Mouse (Mus musculus) hindbrain, embryonic 12.5 days (tissue): ENCODE data around the gene Cdca3. TPM values are rescaled to one million over a fixed set of nuclear protein-coding genes. Genes with fewer than 3 reads are reported as not detected.

Source experiments
- ATAC-seq: fragments of 200-750 bp; cut with Nextera tagmentation; 2 replicates; pipeline ENCODE4 v1.8.0; 2017; ENCODE audit warnings: moderate TSS enrichment; ENCODE audit not compliant: low FRiP score
- H3K27ac ChIP-seq: fragments of 300-500 bp; sonication (generic); 2 replicates; pipeline ENCODE4 v1.5.1; 2016; ENCODE audit warnings: mild to moderate bottlenecking
- H3K27me3 ChIP-seq: fragments of 300-500 bp; sonication (generic); 2 replicates; pipeline ENCODE4 v1.6.1; 2016; ENCODE audit warnings: mild to moderate bottlenecking
- H3K36me3 ChIP-seq: fragments of 300-500 bp; sonication (generic); 2 replicates; pipeline ENCODE4 v1.6.1; 2016; ENCODE audit warnings: mild to moderate bottlenecking
- H3K4me1 ChIP-seq: fragments of 300-500 bp; sonication (generic); 2 replicates; pipeline ENCODE4 v1.6.1; 2016
- H3K4me2 ChIP-seq: fragments of 300-500 bp; sonication (generic); replicated peaks from 2 replicates; pipeline ENCODE4 v1.6.1; 2016; ENCODE audit warnings: mild to moderate bottlenecking
- H3K4me3 ChIP-seq: fragments of 300-500 bp; sonication (generic); 2 replicates; pipeline ENCODE4 v1.5.1; 2016; ENCODE audit warnings: mild to moderate bottlenecking
- H3K9ac ChIP-seq: fragments of 300-500 bp; sonication (generic); 2 replicates; pipeline ENCODE4 v1.6.1; 2016; ENCODE audit warnings: mild to moderate bottlenecking, moderate library complexity
- H3K9me3 ChIP-seq: fragments of 300-500 bp; sonication (generic); replicated peaks from 2 replicates; pipeline ENCODE4 v1.6.1; 2016; ENCODE audit warnings: mild to moderate bottlenecking
- WGBS: fragments of 180-500 bp; shearing (Covaris S2); methylation state at CpG from one replicate; pipeline ENCODE4 v1.1.7; 2016; 5-methylcytosine and 5-hydroxymethylcytosine counted together
- polyA plus RNA-seq: library from polyadenylated mRNA; unstranded; fragments of >200 nt; fragmentation: Nextera tagmentation; extraction: Ambion mirVana; gene quantifications from 2 replicates; pipeline ENCODE4 v1.2.1, GENCODE M21; 2016

Cdca3 gene
- polyA plus RNA-seq, 1 experiment from 2014 or later, result 120 TPM

DNA sequence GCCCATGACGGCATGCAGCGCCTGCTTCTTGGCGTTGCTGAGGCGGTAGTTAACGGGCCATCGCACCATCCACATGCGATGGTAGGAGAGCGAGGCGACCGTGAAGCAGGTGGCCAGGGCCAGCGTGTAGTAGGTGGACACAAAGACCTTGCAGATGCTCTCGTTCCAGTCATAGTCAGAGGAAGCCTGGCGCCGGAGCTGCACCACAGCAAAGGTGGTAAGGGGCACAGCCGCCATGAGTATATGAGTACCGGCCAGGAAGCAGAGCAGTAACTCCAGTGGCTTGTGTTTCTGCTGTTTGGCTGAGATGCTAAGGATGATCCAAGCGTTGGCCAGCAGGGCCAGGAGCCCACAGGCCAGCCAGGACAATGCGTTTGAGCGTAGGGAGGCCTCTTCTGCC is 31.9 kb downstream of the Cdca3 start:
- no peak for ATAC-seq
- no peak overlapping the region for H3K4me3 ChIP-seq
- no peaks in the 10 kb centered on the region for H3K36me3 ChIP-seq
- H3K9ac ChIP-seq, result peak overlapping the region; percentile 85; the same call in 1 of the 2 replicates
- peak overlapping the region; percentile 89; the same call in 1 of the 2 replicates for H3K4me2 ChIP-seq
- H3K27ac ChIP-seq, result peak overlapping the region; percentile 92; the same call in 1 of the 2 replicates
- peaks cover 11% of the 10 kb centered on the region; the same call in 1 of the 2 replicates for H3K27me3 ChIP-seq
- H3K4me1 ChIP-seq, result peaks cover 82% of the 10 kb centered on the region
- no peaks in the 10 kb centered on the region for H3K9me3 ChIP-seq
- WGBS, result 82% methylated on average over 19 of the region's 19 CpGs

DNA sequence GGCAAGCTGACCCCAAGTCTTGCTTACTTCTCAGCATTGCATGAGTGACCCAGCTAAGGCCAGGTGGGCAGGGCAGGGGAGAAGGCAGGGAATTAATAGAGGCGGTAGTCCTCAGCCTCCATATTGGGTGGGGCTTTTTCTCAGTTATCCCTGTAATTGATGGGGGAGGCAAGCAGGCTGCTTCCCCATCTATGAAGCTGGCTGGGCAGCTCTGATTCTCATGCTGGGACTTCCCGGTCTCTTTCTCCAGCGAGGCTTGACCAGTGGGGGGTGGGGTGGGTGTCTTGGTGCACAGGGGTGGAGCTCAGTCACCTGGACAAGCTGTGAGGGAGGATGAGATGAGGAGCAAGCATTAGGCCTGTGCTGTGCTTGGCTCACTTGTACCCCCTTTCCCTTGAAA is 32.5 kb downstream of the Cdca3 start:
- 50% methylated on average over 2 of the region's 3 CpGs for WGBS
- Histone ChIP-seq H3K4me3 (no peak overlapping the region), H3K9ac (peak overlapping the region; percentile 85; the same call in 1 of the 2 replicates), H3K36me3 (no peaks in the 10 kb centered on the region), H3K9me3 (no peaks in the 10 kb centered on the region), H3K4me1 (peaks cover 81% of the 10 kb centered on the region), H3K4me2 (peak overlapping the region; percentile 89), H3K27ac (peak overlapping the region; percentile 92; the same call in 1 of the 2 replicates), H3K27me3 (peaks cover 11% of the 10 kb centered on the region; the same call in 1 of the 2 replicates)
- no peak for ATAC-seq

DNA sequence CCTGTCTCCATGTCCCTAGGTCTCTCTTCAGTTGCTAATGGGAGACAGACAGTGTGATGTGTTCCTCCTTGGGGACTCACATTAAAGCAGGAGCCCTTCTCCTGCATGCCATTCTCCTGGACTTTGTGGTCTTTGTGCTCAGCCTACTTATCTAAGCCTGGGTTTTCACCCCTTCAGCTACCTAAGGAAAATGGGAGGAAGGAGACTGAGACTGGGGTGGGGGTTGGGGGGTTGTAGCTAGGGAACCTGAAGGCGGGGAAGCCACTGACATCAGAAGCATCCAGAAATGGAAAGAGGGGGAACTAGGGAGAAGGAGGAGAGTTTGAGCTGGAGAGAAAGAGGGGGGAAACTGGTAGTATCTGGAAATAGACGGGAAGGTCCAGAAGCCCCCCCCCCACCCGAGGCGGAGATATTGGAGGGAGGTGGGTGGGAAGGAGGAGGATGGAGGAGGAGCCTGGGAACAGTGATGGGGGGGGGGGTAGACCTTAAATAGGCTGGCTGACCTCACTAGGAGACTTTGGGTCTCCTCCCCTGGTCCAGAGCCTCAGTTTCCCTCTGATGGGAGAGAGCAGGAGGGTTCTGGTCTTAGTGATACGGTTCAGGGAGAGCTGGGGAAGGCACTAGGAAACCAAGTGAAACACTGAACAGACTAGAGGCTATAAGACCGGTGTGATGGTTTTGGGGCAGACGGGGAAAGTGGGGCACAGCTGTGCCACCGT is 33.2 kb downstream of the Cdca3 start:
- Histone ChIP-seq H3K4me2 (peak overlapping the region; percentile 89), H3K9ac (peak overlapping the region; percentile 85), H3K27ac (peak overlapping the region; percentile 92), H3K9me3 (no peaks in the 10 kb centered on the region), H3K36me3 (no peaks in the 10 kb centered on the region), H3K4me1 (peaks cover 81% of the 10 kb centered on the region), H3K4me3 (peak overlapping the region; percentile 61), H3K27me3 (peaks cover 11% of the 10 kb centered on the region; the same call in 1 of the 2 replicates)
- ATAC-seq, result no peak
- WGBS, result 16% methylated on average over 8 of the region's 8 CpGs

DNA sequence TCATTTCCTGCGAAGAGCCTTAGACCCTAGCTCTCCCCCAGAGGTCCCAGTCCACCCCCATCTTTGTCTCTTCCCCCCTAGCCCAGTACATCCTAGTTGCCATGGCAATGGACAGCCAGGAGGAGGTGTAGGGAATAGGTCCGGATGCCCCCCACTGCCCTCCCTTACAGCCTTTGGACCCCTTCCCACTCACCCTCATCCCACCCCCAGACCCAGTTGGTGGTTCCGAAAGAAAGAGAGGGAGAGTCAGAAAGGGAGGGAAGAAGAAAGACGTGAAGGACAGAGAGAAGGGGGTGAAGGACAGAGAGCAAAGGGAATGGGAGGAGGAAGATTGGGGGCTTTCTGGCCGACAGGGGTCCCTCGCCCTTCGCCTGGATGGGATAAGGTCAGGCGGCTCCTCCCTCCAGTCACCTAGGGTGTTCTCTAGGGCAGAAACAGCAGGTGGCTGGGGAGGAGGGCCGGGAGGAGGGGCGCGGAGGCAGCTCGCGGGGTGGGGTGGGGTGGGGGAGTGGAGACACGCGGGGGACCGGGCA is 33.8 kb downstream of the Cdca3 start:
- WGBS, result 0% methylated on average over 8 of the region's 16 CpGs
- H3K4me2 ChIP-seq, result peak overlapping the region; percentile 89
- H3K27ac ChIP-seq, result peak overlapping the region; percentile 92
- peaks cover 75% of the 10 kb centered on the region for H3K4me1 ChIP-seq
- H3K36me3 ChIP-seq, result no peaks in the 10 kb centered on the region
- H3K9me3 ChIP-seq, result no peaks in the 10 kb centered on the region
- peak overlapping the region; percentile 85 for H3K9ac ChIP-seq
- peaks cover 11% of the 10 kb centered on the region; the same call in 1 of the 2 replicates for H3K27me3 ChIP-seq
- ATAC-seq, result peak; percentile 27
- peak overlapping the region; percentile 61 for H3K4me3 ChIP-seq

DNA sequence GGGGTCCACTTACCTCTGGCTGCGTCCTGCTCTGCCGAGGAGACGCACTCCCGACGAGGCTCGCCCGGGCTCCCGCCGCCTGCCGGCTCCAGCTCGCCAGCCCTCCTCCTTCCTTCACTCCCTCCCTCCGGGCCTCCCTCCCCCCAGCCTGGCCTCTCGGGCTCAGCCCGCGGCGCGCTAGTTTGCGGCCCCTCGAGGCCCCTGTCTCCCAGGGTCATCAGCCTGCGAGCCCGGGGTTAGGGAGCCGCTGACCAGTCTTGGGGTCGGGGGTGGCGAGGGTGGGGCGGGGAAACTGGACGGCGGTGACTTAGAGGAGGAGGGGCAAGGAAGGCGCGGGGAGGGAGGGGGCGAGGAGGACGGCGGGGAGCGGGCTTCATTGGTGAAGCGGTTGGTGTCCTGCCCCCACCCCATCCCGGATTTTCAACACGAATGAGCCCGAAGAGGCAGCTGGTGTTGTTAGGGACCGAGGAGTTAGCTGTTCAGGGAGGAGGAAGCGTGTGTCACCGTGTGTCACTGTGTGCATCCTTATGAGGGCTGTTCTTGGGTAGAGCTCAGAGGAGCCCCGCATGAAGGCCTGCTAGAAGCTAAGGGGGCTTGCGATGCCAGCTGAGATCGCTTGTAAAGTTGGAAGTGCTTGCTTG is 34.4 kb downstream of the Cdca3 start, which contains the start of gene Gpr162:
Gpr162 (minus strand) TSS at position 326 of the 641 bp plus-strand sequence.
- peaks cover 69% of the 10 kb centered on the region for H3K4me1 ChIP-seq

DNA sequence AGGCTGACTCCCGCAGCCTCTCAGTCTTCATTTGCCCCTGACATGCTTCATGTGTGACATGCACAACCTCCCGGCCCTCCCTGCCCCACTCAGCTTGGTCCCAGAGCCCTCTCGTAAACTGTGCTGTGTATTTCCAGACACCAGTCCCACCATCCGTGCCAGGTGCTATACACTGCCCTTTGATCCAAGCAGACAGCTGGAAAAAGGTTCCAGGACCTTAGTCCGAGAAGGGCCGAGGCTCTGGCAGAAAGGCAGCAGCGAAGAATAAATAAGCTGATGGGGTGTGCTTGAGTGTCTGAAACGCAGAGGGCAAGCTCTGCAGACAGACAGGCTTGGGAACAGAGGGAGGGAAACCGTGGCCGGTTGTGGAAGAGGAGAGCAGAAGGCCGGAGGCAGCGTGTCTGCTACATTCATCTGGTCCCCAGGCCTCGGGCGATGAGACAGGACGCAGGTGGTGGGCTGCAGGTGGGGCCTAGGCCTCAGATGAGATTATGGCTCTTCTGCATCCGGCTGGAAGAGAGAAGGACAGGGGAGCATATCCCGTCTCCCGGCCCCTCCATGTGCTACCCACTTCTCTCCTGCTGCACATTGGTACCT is 36.5 kb downstream of the Cdca3 start:
- ATAC-seq, result no peak
- Histone ChIP-seq H3K4me2 (no peak overlapping the region), H3K4me3 (no peak overlapping the region), H3K9ac (no peak overlapping the region), H3K27me3 (no peaks in the 10 kb centered on the region), H3K4me1 (peaks cover 53% of the 10 kb centered on the region), H3K9me3 (no peaks in the 10 kb centered on the region), H3K27ac (peak overlapping the region; percentile 44), H3K36me3 (no peaks in the 10 kb centered on the region)
- WGBS, result 58% methylated on average over 18 of the region's 18 CpGs

More for the DNA sequence above, 34.4 kb downstream of the Cdca3 start, which contains the start of gene Gpr162:
- Histone ChIP-seq H3K27me3 (peaks cover 7% of the 10 kb centered on the region; the same call in 1 of the 2 replicates), H3K27ac (peak within 1 kb of the TSS; percentile 92), H3K9ac (peak within 1 kb of the TSS; percentile 85), H3K4me3 (peak within 1 kb of the TSS; percentile 61), H3K4me2 (peak within 1 kb of the TSS; percentile 89), H3K9me3 (no peaks in the 10 kb centered on the region), H3K36me3 (no peaks in the 10 kb centered on the region)
- ATAC-seq, result peak; percentile 63
- under 1% methylated on average over 25 of the region's 43 CpGs for WGBS

DNA sequence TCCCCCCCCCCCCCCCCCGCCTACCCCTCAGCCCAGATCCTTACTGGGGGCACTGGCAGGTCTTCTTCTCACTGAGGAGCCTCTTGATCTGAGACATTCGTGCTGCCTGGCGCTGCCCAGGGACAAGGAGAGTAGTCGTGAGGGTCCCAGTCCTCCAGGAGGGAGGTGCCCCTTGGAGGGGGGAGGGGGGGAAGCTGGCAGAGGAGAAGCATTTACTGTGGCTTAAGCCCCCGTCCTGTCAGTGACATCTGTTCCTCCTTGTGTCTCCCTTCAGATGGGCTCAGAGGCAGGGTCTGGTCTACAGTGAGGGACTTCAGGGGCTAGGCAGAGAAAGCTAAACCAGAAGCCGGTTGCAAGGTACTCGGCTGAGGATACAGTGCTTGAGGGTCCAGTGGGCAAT is 37.2 kb downstream of the Cdca3 start:
- 47% methylated on average over 6 of the region's 7 CpGs for WGBS

DNA sequence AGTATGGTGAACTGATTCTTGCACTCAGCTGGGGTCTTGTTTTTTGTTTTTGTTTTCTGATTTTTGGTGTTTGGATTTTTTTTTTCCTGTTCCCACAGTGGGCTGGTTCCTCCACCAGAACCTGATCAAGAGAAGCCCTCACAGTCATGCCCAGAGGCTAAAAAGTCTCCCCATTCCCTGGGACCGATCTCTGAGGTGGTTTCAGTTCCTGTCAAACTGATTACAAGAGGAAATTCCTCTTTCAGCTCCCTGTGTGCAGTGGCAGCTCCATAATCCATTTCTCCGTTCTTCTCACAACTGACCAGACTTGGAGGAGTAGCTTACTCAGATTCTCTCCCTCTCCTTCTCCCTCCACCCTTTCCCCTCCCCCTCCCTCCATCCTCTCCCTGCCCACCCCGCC is 45.0 kb downstream of the Cdca3 start:
- no peaks in the 10 kb centered on the region for H3K27me3 ChIP-seq

More for the DNA sequence above, 37.2 kb downstream of the Cdca3 start:
- H3K9ac ChIP-seq, result 0 out of 2 replicates have a peak overlapping the region, but pooled peaks have one; percentile 11
- 0 out of 2 replicates have a peak overlapping the region, but pooled peaks have one; percentile 44 for H3K27ac ChIP-seq
- peaks cover 47% of the 10 kb centered on the region for H3K4me1 ChIP-seq
- H3K4me3 ChIP-seq, result no peak overlapping the region
- H3K4me2 ChIP-seq, result no peak overlapping the region
- no peaks in the 10 kb centered on the region for H3K27me3 ChIP-seq
- no peak for ATAC-seq
- no peaks in the 10 kb centered on the region for H3K36me3 ChIP-seq
- H3K9me3 ChIP-seq, result no peaks in the 10 kb centered on the region

DNA sequence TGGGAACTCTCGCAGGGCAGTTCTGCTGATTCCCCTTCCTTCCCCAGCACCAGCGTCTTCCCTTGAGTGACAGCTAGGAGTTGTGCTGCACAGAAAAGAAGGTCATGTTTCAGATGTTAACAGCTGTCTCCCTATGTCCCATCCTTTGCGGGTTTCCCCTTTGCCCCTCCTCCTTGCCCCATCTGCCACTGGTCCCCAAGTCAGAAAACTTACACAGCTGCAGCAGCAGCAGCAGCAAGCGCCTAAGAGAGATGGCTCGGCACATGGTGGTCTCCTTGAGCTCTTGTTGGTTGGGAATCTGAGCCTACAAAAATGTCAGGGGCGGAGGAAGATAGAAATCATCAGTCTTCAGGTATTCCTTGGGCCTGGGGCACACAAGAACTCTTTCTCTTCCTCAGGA is 50.0 kb downstream of the Cdca3 start:
- H3K36me3 ChIP-seq, result no peaks in the 10 kb centered on the region
- no peak overlapping the region for H3K4me2 ChIP-seq
- no peak for ATAC-seq
- H3K4me3 ChIP-seq, result no peak overlapping the region
- H3K27ac ChIP-seq, result no peak overlapping the region
- no peaks in the 10 kb centered on the region for H3K27me3 ChIP-seq
- 53% methylated on average over 6 of the region's 6 CpGs for WGBS
- H3K9ac ChIP-seq, result no peak overlapping the region
- H3K4me1 ChIP-seq, result no peaks in the 10 kb centered on the region
- H3K9me3 ChIP-seq, result no peaks in the 10 kb centered on the region

More for the DNA sequence above, 45.0 kb downstream of the Cdca3 start:
- Histone ChIP-seq H3K4me2 (no peak overlapping the region), H3K9me3 (no peaks in the 10 kb centered on the region), H3K36me3 (no peaks in the 10 kb centered on the region), H3K27ac (no peak overlapping the region), H3K4me3 (no peak overlapping the region), H3K9ac (no peak overlapping the region), H3K4me1 (no peaks in the 10 kb centered on the region)
- 60% methylated on average over 2 of the region's 3 CpGs for WGBS
- no peak for ATAC-seq

DNA sequence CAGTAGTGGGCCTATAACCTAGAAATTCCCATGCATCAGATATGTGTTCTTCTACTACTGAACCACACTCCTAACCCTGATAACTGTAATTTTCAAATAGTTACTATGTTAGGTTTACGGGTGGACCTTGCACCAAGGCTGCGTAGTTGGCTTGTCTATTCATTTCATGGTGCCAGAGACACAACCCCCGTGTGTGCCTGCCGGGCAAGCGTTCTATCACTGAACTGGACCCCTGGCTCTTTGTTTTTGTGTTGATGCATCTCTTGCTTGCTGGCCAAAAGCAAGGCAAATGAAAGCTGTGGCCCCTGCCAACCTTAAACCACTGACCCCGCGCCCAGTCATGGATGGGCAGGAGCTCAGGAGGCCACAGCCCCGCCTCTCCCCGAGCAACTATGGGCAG is 52.5 kb downstream of the Cdca3 start:
- H3K27me3 ChIP-seq, result no peaks in the 10 kb centered on the region
- no peak overlapping the region for H3K4me3 ChIP-seq
- ATAC-seq, result no peak
- no peaks in the 10 kb centered on the region for H3K9me3 ChIP-seq
- H3K27ac ChIP-seq, result no peak overlapping the region
- 96% methylated on average over 9 of the region's 9 CpGs for WGBS
- H3K36me3 ChIP-seq, result no peaks in the 10 kb centered on the region
- no peak overlapping the region for H3K9ac ChIP-seq
- no peak overlapping the region for H3K4me2 ChIP-seq
- H3K4me1 ChIP-seq, result 0 out of 2 replicates have a peak, but pooled peaks cover 3% of the 10 kb centered on the region
